Mouse (Mus musculus): ENCODE measurements around the gene Dtymk.

- TF ChIP-seq CTCF (IDR thresholded peaks at IDR 0.05; ENCODE audit: low read depth) (no peak), EP300 (optimal IDR thresholded peaks at IDR 0.05) (no peak)
Observed at GRCm38 (mm10) chr1:93751290-93751689, 50.4 kb downstream of the Dtymk start, which contains the start of gene Atg4b.

All from stomach, postnatal 0 days (tissue).